Mouse (Mus musculus): ENCODE results near the gene Apobec3.
"Not testable (repeated sequence)": the region's sequence is repeated elsewhere in the genome, so short reads cannot be mapped to it uniquely, and the experiment has no call there.

Apobec3 gene

DNA sequence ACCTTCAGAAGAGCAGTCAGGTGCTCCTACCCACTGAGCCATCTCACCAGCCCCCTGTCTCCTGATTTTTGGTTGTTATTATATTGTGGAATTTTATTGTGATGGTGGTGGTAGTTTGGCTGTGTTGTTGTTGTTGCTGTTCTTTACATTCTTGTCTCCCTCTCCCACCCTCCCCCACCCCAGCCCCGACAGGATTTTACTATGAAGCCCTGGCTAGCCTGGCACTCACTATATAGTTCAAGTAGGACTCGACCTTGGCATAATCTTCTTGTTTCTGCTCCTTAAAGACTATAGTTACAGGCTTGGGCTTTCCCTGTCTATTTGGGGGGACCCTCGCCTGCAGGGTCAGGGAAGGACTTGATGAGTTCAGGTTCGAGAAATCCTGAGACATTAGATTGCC, 2.9 kb downstream of the Apobec3 start:
- DNase-seq (ENCODE audit: extremely low read depth, insufficient read length, low spot score), result no peak

DNA sequence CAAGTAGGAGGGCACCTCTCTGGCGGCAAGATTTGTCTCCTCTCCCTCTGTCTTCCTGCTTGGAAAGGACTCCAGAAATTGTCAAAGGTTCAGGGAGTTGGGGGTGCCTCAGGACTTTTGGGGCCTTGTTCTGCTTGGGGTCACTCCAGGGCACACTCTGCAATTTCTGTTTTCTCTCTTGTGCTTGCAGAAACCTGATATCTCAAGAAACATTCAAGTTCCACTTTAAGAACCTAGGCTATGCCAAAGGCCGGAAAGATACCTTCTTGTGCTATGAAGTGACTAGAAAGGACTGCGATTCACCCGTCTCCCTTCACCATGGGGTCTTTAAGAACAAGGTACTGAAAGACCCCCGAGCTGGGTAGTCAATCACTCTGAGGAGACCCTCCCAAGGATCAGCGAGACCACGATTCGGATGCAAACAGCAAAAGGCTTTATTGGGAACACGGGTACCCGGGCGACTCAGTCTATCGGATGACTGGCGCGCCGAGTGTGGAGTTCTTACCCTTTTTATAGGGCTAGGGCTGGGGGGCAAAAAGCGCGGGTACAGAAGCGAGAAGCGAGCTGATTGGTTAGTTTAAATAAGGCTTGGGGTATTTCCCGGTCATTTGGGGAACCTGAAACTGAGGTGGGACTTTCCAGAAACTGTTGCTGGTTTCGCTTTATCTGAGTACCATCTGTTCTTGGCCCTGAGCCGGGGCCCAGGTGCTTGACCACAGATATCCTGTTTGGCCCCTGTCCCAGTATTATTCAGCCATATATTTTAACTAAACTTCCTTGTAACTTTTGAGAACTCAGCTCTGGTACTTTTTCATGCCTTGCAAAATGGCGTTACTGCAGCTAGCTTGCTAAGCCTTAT, 4.0 kb downstream of the Apobec3 start:
- not testable (repeated sequence) for DNase-seq (ENCODE audit: extremely low read depth, insufficient read length, low spot score)

DNA sequence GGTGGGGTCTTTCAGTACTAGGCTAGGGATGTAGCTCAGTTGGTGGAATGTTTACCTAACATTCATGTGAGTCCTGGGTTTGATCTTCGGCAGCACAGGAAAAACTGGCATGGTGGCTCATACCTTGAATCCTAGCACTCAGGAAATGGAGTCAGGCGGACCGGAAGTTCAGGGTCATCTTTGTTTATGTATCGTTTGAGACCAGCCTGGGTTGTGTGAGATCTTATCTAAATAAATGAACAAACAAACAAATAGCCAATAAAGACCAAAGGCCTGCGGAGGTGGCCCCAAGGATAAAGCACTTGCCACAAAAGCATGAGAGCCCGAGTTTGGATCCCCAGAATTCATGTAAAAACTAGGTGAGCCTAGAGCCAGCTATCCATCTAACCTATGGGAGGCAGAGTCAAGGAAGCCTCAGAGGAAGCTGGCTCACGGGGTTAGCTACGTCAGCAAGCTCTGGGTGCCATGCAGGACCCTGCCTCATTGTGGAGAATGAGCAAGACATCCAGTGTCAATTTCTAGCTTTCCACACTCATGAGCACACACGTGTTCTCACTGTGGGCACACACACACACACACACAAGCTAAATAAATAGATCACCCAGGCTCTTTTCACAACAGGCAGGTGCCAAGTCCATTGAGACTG, 4.7 kb downstream of the Apobec3 start:
- DNase-seq (ENCODE audit: extremely low read depth, insufficient read length, low spot score), result no peak

- DNase-seq (ENCODE audit: extremely low read depth, insufficient read length, low spot score), result no peak
Observed at GRCm38 (mm10) chr15:79898988-79899387, 7.5 kb downstream of the Apobec3 start.

DNA sequence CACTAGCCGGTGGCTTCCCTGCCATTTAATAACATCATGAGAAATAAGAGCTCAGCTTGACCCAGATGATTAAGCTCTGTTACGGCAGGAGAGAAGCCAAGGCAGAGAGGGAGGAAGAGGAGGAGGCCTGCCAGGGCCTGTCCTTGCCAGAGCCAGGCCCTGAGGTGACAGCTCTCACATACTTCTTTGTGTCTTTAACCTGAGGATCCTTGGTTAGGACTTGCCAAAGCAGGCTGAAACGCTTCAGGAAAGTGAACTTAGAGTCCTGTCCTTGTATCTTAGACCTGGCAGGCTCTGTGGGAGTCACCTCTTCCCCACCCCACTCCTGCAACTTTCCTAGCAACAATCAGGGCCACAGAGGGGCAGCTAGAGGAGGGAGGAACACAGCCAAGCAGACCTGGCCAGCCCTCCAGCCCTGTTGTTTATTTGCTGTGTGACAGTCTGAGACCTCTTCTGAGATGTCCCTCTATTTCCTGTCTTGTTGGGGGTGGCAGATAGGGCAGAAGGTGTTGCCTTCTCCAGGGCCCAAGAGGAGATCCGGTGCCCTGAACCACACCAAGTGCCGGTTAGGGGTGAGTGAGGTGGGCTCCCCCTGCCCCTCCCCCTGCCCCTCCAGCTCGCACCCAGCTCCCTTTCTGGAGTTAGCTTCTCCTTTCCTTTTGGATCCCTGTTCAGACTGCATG, 8.5 kb downstream of the Apobec3 start:
- no peak for DNase-seq (ENCODE audit: extremely low read depth, insufficient read length, low spot score)

- no peak for DNase-seq (ENCODE audit: extremely low read depth, insufficient read length, low spot score)
Observed at GRCm38 (mm10) chr15:79900751-79901150, 9.3 kb downstream of the Apobec3 start.

GRCm38 (mm10) chr15:79901399-79901798, 9.9 kb downstream of the Apobec3 start:
- no peak for DNase-seq (ENCODE audit: extremely low read depth, insufficient read length, low spot score)

DNA sequence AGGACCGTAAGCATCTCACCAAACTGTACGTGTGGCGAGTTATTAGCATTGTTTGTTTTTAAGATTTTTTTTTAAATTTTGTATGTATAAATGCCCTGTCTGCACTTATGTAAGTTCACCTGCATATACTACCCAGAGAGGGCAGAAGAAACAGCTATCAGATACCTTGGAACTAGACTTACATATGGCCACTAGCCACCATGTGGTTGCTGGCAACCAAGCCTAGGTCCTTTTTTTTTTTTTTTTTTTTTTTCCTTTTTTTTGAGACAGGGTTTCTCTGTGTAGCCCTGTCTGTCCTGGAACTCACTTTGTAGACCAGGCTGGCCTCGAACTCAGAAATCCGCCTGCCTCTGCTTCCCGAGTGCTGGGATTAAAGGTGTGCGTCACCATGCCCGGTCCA, 11.6 kb downstream of the Apobec3 start:
- DNase-seq (ENCODE audit: extremely low read depth, insufficient read length, low spot score), result not testable (repeated sequence)

GRCm38 (mm10) chr15:79903963-79904362, 12.5 kb downstream of the Apobec3 start:
- DNase-seq (ENCODE audit: extremely low read depth, insufficient read length, low spot score), result no peak

GRCm38 (mm10) chr15:79904678-79905077, 13.2 kb downstream of the Apobec3 start:
- not testable (repeated sequence) for DNase-seq (ENCODE audit: extremely low read depth, insufficient read length, low spot score)

DNA sequence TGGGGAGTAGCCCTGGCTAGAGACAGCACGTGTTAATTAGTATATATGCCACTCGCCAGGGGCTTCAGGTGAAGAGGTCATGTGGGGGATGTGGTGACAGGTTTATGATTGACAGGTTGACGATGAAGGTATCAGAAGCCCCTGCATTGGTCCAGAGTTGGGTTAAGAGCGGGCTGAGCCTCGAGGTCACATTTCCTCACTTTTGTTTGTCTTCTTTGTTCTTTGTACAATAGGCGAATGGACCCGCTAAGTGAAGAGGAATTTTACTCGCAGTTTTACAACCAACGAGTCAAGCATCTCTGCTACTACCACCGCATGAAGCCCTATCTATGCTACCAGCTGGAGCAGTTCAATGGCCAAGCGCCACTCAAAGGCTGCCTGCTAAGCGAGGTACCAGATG, 13.8 kb downstream of the Apobec3 start:
- DNase-seq (ENCODE audit: extremely low read depth, insufficient read length, low spot score), result no peak

DNA sequence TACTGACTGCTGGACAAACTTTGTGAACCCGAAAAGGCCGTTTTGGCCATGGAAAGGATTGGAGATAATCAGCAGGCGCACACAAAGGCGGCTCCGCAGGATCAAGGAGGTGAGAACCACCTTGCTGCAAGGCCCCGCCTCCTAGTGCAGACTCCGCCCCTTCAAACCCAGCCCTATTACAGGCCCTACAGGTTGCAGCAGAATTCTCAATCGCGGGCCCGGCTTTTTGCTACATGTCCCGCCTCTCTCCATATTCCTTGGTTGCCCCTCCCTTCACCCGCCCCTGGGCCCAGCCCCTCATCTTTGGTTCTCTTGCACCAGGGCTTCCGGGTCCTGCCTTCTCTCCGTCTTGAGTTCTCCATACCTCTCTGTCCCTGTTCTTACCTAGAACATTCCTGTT, 15.4 kb downstream of the Apobec3 start:
- no peak for DNase-seq (ENCODE audit: extremely low read depth, insufficient read length, low spot score)

GRCm38 (mm10) chr15:79909006-79909405, 17.5 kb downstream of the Apobec3 start:
- DNase-seq (ENCODE audit: extremely low read depth, insufficient read length, low spot score), result not testable (repeated sequence)

GRCm38 (mm10) chr15:79910812-79911211, 19.4 kb downstream of the Apobec3 start:
- not testable (repeated sequence) for DNase-seq (ENCODE audit: extremely low read depth, insufficient read length, low spot score)

- DNase-seq (ENCODE audit: extremely low read depth, insufficient read length, low spot score), result no peak
Observed at GRCm38 (mm10) chr15:79911339-79911738, 19.9 kb downstream of the Apobec3 start.

- DNase-seq (ENCODE audit: extremely low read depth, insufficient read length, low spot score), result no peak
Observed at GRCm38 (mm10) chr15:79913761-79914346, 22.4 kb downstream of the Apobec3 start.

GRCm38 (mm10) chr15:79914357-79914756, 22.9 kb downstream of the Apobec3 start:
- DNase-seq (ENCODE audit: extremely low read depth, insufficient read length, low spot score), result no peak

- no peak for DNase-seq (ENCODE audit: extremely low read depth, insufficient read length, low spot score)
Observed at GRCm38 (mm10) chr15:79916150-79916549, 24.7 kb downstream of the Apobec3 start.

DNA sequence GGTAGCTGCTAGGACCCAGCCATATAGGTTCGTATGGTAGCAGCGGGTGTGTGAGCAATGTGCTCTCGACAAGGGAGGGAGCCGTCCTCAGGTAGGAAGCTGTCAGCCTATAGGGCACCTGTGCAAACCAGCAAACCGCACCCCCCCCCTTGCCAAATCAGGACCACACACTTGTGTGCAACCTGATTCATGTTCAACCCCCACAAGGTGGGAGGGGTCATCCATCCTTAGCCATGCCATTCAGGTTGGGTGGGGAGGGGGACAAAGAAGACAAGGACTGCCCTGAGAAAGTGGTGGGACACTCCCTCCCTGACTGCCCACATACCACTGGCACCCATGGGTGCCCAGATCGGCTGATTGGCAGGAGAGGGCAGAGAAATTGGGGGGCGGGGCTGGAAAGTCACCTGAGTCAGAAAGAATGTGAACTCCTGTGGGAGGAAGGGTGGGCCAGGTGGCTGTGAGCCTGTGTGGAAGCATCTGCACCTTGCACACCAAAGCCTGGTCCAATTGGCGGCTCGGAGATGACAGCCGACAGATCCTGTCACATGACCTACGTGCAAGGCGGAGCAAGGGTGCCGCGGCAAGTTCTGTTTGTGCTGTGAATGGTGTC, 25.8 kb downstream of the Apobec3 start:
- DNase-seq (ENCODE audit: extremely low read depth, insufficient read length, low spot score), result no peak

DNA sequence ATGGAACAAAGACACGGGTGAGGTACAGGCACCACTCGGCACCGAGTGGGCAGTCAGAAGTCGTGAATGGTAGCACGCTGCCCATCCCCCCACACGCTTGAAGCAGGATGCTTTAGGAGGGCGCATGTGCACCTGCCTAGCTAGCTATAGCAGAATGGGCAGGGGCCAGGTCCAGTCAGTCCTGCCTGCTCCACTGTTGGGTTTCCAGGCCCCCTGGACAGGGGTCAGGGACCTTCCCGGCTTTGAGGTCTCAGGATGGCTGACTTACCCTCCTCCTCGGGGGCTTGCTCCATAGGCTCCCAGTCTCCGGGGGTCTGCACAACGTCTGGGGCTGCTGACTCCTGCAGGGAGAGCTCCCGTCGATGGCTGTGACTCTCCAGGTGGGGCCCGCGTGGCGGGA, 27.0 kb downstream of the Apobec3 start:
- DNase-seq (ENCODE audit: extremely low read depth, insufficient read length, low spot score), result no peak

DNA sequence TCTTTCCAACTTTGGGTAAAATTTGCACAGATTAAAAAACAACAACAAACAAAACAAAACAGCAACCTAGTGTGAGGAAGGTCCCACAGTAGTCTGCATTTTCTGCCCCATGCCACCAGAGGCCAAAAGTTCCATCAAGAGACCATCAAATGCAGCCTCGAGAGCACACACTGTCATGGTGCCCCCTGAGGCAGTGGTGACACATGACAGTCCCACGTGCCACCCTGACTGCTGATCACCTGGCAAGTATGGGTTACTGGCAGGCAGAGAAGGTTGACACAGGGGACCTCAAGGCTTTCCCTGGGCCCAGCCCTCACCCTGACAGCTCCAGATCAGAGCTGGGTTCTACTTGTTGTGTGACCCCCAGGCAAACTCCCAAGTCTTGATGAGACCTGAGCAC, 28.3 kb downstream of the Apobec3 start:
- DNase-seq (ENCODE audit: extremely low read depth, insufficient read length, low spot score), result no peak
